Mouse (Mus musculus) bone marrow, adult 2 months (tissue): ENCODE results near the gene Hdac5.

ENCODE experiments used
- CTCF ChIP-seq: fragments of 200-500 bp; IDR thresholded peaks from 2 replicates; pipeline ENCODE4 v1.5.1; 2011; ENCODE audit warnings: low read length, control low read depth; ENCODE audit not compliant: control insufficient read depth, insufficient read depth
- POLR2A ChIP-seq: fragments of 200-500 bp; IDR thresholded peaks from 2 replicates; pipeline ENCODE4 v1.6.1; 2011; ENCODE audit warnings: low read depth, mild to moderate bottlenecking, control low read depth, low read length, borderline replicate concordance; ENCODE audit not compliant: control insufficient read depth

DNA sequence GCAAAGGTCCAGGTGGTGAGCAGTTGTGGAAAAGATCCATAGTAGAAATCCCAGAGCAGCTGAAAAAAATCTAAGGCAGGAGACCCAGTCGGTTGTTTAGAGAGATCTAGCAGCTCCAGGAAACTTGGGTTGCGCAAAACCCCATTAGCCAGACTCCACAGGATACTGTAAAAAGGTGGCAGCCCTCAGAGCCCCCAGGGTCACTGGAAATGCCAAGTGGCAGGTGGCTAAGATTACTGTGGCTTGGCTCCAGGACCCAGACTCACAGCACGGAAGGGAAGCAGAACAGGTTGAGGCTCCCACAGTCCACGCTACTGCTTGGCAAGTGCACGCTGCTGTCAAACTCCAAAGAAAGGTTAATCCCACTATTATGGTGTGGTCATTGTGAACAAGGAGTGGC, 70.2 kb downstream of the Hdac5 start:
- no peak for TF ChIP-seq POLR2A
- no peak for TF ChIP-seq CTCF
